Mouse (Mus musculus): ENCODE results near the gene Lsp1.

Gene Lsp1

DNA sequence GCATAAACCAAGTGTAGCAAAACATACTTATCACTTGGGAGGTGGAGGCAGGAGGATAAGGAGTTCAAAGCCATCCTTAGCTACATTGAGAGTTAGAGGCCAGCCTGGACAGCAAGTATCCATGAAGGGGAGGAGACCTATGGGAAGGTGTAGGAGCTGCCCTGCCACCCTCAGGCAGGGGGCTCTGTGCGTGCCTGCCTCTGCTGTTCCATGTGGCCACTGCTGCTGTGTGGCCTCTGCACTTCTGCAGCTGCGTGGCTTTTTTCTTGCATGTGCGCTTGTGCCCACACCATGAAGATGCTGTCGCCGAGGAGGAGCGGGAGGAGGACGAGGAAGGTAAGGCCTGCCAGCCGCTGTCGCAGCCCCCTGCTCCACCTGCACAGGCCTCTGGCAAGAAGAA lies 46.8 kb downstream of the Lsp1 start:
- ChIA-PET POLR2A (interaction anchor here in 1 of 4 experiments (1.0 to 1.7 kb wide), 3 partner anchors 10 to 71 kb away, joined by 3 to 5 read pairs (median 3); no protein-coding TSS in a partner anchor), CTCF (no interaction called here)

- ChIA-PET CTCF (interaction anchor here in 3 of 4 experiments (0.7 to 1.3 kb wide), 5 partner anchors 10 to 418 kb away, joined by 4 to 7 read pairs (median 5); no protein-coding TSS in a partner anchor), POLR2A (interaction anchor here in 2 of 4 experiments (0.6 to 1.4 kb wide), 5 partner anchors 8 to 45 kb away, joined by 3 to 10 read pairs (median 3); no protein-coding TSS in a partner anchor)
These were observed 48.9 kb downstream of the Lsp1 start for GRCm38 (mm10) chr7:142509518-142509917.

DNA sequence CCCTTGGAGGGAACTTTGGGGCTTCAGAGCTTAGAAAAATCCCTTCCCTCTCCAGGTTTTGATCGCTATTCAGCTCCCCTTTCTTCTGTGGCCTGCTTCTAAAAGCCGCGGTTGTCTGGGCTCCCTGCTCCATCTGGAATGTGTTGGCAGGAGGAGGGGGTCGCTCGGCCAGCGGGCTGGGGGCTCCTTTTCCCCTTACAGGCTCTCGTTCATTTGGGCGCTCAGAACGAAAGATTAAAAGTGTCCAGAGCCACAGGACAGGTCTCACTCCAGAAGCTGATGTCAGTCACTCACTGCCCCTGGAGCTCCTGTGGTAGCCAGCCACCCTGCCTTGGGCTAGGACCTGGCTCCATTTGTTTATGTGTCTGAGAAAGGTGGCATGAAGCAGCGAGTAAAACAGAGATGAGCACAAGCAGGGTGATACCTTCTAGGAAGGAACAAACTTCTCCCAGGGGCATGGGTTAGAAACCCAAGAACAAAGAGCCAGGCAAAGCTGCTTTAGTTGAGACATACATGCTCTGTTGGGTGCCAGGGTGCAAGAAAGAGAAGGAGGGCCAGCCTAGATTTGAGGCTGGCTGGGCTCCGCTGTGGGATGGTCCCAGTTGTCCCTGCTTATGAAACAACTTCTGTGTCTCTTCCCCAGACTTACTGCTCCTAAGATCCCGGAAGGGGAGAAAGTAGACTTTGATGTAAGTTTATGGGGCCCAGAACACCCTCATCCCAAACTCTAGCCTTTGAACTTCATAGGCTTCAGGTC lies 49.6 kb downstream of the Lsp1 start:
- POLR2A ChIA-PET: interaction anchor here in 2 of 4 experiments (0.6 to 1.3 kb wide), 4 partner anchors 9 to 46 kb away, joined by 3 to 10 read pairs (median 3); no protein-coding TSS in a partner anchor
- CTCF ChIA-PET: interaction anchor here in 3 of 4 experiments (0.7 to 1.3 kb wide), 3 partner anchors 10 to 185 kb away, joined by 4 to 7 read pairs (median 4); no protein-coding TSS in a partner anchor

GRCm38 (mm10) chr7:142514048-142514447 lies 53.4 kb downstream of the Lsp1 start:
- ChIA-PET CTCF (interaction anchor here in 1 of 4 experiments (1.2 kb wide), 1 partner anchor 24 kb away, joined by 3 read pairs; no protein-coding TSS in a partner anchor), POLR2A (no interaction called here)

DNA sequence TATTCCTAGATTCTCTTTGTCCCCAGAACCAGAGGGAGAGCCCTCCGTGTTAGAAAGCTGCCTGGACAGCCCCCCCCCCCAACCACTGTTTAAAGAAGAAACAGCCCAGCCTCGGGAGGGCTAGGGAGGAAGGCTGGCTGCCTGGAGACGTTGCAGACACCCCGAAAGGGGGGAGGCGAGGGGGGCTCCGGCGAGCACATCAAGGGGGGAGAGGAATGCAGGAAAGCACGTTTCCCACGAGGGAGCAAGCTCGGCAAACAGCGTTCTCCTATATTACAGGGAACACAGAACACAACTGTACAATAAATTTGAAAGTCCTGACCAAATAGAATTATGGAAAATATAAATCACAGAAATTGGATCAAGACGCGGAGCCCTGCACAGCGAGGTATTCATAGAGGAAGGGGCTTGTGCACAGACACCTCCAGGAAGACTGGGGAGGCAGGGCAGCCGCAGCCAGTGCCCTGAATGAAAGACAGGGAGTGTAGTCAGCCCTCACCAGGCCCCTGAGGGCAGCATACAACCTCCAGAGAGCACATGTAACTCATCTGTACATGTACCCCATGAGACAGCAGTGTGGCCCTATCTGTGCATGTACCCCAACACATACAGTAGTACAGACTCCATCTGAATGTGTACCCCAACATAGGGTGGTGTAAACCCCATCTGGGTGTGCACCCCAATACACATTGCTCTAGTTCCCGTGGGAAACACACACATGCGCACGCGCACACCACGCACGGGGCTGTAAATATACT lies 55.8 kb downstream of the Lsp1 start:
- POLR2A ChIA-PET: interaction anchor here in 1 of 4 experiments (0.6 kb wide), 1 partner anchor 115 kb away, joined by 3 read pairs; no protein-coding TSS in a partner anchor
- CTCF ChIA-PET: no interaction called here

GRCm38 (mm10) chr7:142517531-142517930 lies 56.9 kb downstream of the Lsp1 start:
- ChIA-PET POLR2A (interaction anchor here in 1 of 4 experiments (0.6 kb wide), 1 partner anchor 9 kb away, joined by 6 read pairs; no protein-coding TSS in a partner anchor), CTCF (interaction anchor here (0.5 to 0.6 kb wide), 6 partner anchors 40 to 1574 kb away, joined by 3 to 6 read pairs (median 4); no protein-coding TSS in a partner anchor)

DNA sequence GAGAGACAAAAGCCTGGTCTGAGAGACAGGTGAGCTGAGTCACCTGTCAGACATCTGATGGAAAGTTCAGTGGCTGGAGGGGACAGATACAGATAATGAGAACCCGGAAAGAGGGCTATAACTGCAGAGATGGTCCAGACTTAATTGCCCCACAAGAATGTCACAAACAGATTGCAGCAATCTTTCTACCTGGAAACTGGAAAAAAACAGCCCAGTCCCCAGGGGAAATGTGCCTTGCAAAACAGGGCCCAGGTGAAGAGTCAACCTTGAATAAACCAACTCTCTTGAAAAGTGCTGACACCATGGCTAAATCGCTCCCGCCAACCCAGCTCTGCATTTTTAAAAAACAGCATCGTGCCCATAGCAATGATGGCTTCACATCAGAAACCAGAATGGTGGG lies 59.7 kb downstream of the Lsp1 start:
- ChIA-PET CTCF (interaction anchor here (0.6 to 4.6 kb wide), 7 partner anchors 18 to 201 kb away, joined by 3 to 35 read pairs (median 9); no protein-coding TSS in a partner anchor), POLR2A (interaction anchor here in 1 of 4 experiments (0.6 to 1.8 kb wide), 5 partner anchors 8 to 90 kb away, joined by 3 to 7 read pairs (median 4); no protein-coding TSS in a partner anchor)

DNA sequence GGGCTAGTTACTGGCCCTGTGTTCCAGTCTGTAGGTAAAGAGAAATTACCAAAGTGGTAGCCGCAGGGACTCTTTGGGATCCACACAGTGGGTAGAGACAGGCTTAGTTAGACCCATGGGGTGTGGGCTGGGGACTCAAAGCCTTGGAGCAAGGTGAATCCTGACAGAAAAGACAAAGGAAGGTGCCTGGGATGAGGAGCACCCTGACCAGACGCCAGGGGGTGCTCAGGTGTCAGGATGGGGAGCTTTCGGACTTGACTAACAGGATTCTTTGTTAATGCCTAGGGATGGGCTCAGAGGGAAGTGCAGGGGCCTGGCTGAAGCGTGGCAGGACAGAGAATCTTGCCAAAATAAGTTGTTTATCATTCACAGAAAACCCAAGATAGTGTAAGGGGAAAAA lies 61.7 kb downstream of the Lsp1 start:
- ChIA-PET POLR2A (interaction anchor here in 2 of 4 experiments (0.6 to 2.5 kb wide), 8 partner anchors 11 to 163 kb away, joined by 3 to 15 read pairs (median 4); no protein-coding TSS in a partner anchor), CTCF (interaction anchor here (0.6 to 4.6 kb wide), 37 partner anchors 10 to 1346 kb away, joined by 3 to 35 read pairs (median 4); no protein-coding TSS in a partner anchor)

- ChIA-PET POLR2A (interaction anchor here in 2 of 4 experiments (0.6 to 2.5 kb wide), 7 partner anchors 11 to 164 kb away, joined by 3 to 15 read pairs (median 4); no protein-coding TSS in a partner anchor), CTCF (interaction anchor here (0.6 to 4.6 kb wide), 19 partner anchors 11 to 1347 kb away, joined by 3 to 35 read pairs (median 6); no protein-coding TSS in a partner anchor)
These were observed 62.8 kb downstream of the Lsp1 start for GRCm38 (mm10) chr7:142523200-142523990.

- CTCF ChIA-PET: interaction anchor here (1.0 to 2.9 kb wide), 6 partner anchors 12 to 191 kb away, joined by 3 to 10 read pairs (median 3); no protein-coding TSS in a partner anchor
- POLR2A ChIA-PET: interaction anchor here in 2 of 4 experiments (0.7 to 1.0 kb wide), 2 partner anchors 10 to 109 kb away, joined by 3 to 4 read pairs; no protein-coding TSS in a partner anchor
These were observed 65.0 kb downstream of the Lsp1 start for GRCm38 (mm10) chr7:142525342-142526178.

DNA sequence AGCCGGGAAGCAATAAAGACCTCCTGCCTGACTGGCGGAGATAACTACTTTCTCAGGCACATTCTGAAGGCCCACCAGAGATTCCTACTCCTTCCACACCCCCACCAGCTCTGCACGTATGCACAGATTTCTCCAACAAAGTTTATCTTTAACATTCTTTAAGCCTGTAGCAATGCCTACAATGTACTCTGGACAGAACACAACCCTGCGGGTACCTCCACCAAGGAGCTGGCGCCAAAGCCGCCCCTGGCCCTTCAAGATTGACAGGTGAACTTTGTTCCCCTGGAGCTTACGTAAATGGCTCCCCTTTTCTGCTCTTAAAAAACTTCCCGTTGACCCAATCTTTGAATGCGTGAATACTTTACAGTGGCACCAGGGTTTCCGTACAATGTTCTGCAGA lies 68.7 kb downstream of the Lsp1 start:
- ChIA-PET POLR2A (no interaction called here), CTCF (interaction anchor here in 1 of 4 experiments (1.9 kb wide), 1 partner anchor 8 kb away, joined by 6 read pairs; no protein-coding TSS in a partner anchor)

DNA sequence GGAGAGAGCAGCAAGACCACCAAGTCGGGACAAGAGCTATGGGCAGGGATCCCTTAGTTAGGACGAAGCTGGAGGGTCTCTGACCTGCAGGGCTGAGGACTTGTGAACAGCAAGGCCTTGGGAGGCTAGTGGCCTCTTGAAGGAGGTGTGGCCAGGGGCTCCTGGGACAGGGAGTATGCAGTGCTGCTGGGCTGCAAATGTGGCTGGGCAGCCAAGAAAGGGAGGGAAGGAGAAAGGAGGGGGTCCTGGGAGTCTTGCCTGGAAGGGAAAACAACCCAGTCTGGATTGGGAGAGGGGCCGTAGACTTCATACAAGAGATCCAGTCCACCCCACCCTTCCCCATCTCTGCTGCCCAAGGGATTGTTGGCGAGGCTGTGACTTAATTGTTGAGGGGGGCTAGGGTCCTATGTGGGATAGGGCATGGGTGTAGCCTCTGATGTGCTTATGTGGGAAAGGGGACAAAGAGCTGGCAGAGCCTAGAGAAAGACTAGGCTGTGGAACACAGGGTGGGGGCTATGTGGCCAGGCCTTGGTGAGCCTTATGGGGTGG lies 71.4 kb downstream of the Lsp1 start:
- ChIA-PET POLR2A (interaction anchor here in 1 of 4 experiments (0.6 kb wide), 1 partner anchor 153 kb away, joined by 5 read pairs; no protein-coding TSS in a partner anchor), CTCF (interaction anchor here in 1 of 4 experiments (1.2 kb wide), 1 partner anchor 12 kb away, joined by 3 read pairs; no protein-coding TSS in a partner anchor)

DNA sequence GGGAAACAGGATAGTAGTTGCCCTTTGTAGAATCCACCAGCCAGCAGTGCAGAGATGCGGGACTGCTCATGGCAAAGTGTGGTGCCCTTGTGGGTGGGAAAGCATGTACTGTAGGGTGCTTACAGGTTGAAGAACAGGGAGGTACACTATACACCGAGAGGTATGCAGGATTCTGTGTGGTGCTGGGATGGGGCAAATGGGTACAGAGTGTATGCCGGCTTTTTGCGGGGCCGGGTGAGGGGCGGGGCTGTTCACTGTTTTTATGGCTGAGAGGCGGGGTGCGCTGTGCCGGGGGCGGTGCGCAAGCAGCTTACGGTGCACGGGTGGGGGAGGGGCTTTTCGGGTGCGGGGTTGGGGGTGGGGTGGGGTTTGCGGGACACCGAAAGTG lies 72.1 kb downstream of the Lsp1 start, which contains the start of gene Mrpl23:
TSS of gene Mrpl23 (plus strand) at position 16 of the 388 bp plus-strand sequence.
- CTCF ChIA-PET: interaction anchor here in 1 of 4 experiments (1.2 to 1.3 kb wide), 2 partner anchors 12 to 78 kb away, joined by 3 to 4 read pairs; no protein-coding TSS in a partner anchor
- POLR2A ChIA-PET: no interaction called here

DNA sequence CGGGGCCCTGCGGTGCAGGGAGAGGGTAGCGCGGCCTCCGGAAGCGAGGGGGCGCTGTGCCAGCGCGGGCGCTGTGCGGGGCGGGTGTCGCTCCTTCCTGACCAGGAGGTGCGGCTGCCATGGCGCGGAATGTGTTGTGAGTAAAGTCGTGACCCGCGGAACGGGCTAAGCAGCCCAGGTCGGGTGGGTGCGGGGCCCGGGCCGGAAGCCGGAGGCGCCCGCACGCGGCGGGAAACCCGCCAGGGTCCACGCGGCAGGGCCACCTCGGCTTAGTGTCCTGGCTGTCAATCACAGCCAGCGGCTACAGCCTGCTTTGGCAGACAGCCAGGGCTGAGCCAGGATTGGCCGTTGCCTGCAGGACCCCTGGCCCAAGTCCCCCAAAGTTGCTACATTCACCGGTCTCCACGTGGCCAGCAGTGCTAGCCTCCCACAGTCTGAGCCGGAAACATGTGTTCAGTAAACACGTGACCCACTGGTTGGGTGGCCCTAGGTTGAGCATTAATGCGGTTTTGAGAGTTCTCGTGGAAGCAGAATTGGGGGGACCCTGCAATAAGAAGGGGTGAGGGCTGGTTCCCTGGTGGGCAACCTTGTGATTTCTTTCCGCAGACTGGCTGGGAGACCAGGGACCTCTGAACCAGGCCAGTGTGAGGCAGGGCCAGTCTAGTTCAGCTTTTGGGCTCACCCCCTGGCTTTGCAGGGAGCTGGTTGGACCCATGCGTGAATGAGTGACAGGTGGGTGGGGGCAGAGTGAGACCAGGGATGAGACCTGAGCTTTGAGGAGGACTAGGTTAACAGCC lies 72.6 kb downstream of the Lsp1 start:
- ChIA-PET POLR2A (no interaction called here), CTCF (interaction anchor here in 3 of 4 experiments (0.6 to 1.8 kb wide), 5 partner anchors 10 to 360 kb away, joined by 3 to 7 read pairs (median 3); no protein-coding TSS in a partner anchor)

GRCm38 (mm10) chr7:142535116-142535515 lies 74.5 kb downstream of the Lsp1 start:
- CTCF ChIA-PET: interaction anchor here (0.6 to 1.9 kb wide), 11 partner anchors 12 to 1449 kb away, joined by 3 to 7 read pairs (median 3); no protein-coding TSS in a partner anchor
- POLR2A ChIA-PET: interaction anchor here in 2 of 4 experiments (0.7 to 2.0 kb wide), 11 partner anchors 9 to 163 kb away, joined by 3 to 7 read pairs (median 4); partner anchors contain the start of gene Ctsd (in 1 of the 2)

Measured in embryonic stem cell, embryonic (primary cell).